Mouse (Mus musculus) G1E (cell line): ENCODE results near the gene Zfp637.
"Not testable (repeated sequence)": the region's sequence is repeated elsewhere in the genome, so short reads cannot be mapped to it uniquely, and the experiment has no call there.

Source experiments
- CTCF ChIP-seq: IDR thresholded peaks from 2 replicates; pipeline ENCODE4 v1.5.1; 2012; ENCODE audit warnings: low read depth, low read length, inconsistent platforms, mixed read lengths
- GATA1 ChIP-seq: IDR thresholded peaks from 2 replicates; pipeline ENCODE4 v1.6.1; 2012; ENCODE audit warnings: borderline replicate concordance, low read length, inconsistent platforms, mixed read lengths
- GATA2 ChIP-seq: IDR thresholded peaks from 2 replicates; pipeline ENCODE4 v1.6.1; 2012; ENCODE audit warnings: low read depth, low read length, inconsistent platforms, borderline replicate concordance
- POLR2AphosphoS5 ChIP-seq: IDR thresholded peaks from 2 replicates; pipeline ENCODE4 v1.6.1; 2012; ENCODE audit warnings: low read depth, low read length, inconsistent platforms; ENCODE audit not compliant: insufficient replicate concordance
- TAL1 ChIP-seq: conservative IDR thresholded peaks from 2 replicates; pipeline ENCODE4 v1.6.1; 2012; ENCODE audit warnings: low read depth, low read length, inconsistent platforms, mixed read lengths

DNA sequence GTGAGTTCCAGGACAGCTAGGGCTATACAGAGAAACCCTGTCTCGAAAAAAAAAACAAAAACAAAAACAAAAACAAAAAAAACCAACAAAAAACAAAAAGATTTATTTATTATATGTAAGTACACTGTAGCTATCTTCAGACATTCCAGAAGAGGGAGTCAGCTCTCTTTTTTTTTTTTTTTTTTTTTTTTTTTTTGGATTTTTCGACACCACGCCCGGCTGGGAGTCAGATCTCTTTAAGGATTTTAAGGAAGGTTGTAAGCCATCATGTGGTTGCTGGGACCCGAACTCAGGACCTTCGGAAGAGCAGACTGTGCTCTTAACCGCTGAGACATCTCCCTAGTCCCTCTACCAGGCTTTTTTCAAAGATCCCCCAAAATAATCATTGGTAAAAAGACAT is 32.5 kb downstream of the Zfp637 start:
- not testable (repeated sequence) for TF ChIP-seq CTCF, GATA1, POLR2AphosphoS5, GATA2, TAL1
